Mouse (Mus musculus) cerebellum, adult 2 months (tissue): ENCODE results near the gene Plcb1.

Experiments
- CTCF ChIP-seq: fragments of 200-500 bp; IDR thresholded peaks from 2 replicates; pipeline ENCODE4 v1.5.1; 2011; ENCODE audit warnings: low read depth, mild to moderate bottlenecking, control low read depth, low read length, moderate library complexity, borderline replicate concordance; ENCODE audit not compliant: insufficient read depth
- POLR2A ChIP-seq: fragments of 200-500 bp; IDR thresholded peaks from 2 replicates; pipeline ENCODE4 v1.6.1; 2011; ENCODE audit warnings: low read length, control low read depth, borderline replicate concordance; ENCODE audit not compliant: insufficient read depth

- TF ChIP-seq CTCF = no peak
- no peak for TF ChIP-seq POLR2A
These were observed 688.2 kb downstream of the Plcb1 start for GRCm38 (mm10) chr2:135474107-135474506.
